Mouse (Mus musculus): ENCODE measurements around the gene Sectm1b. TPM values are rescaled to one million over a fixed set of nuclear protein-coding genes. Genes with fewer than 3 reads are reported as not detected.
"Not testable (repeated sequence)": the region's sequence is repeated elsewhere in the genome, so short reads cannot be mapped to it uniquely, and the experiment has no call there.

The Sectm1b gene
- 0.37 TPM in 1 of 2 replicates, not detected in the other for polyA plus RNA-seq (2015; fragmentation: Nextera tagmentation; extraction: Ambion mirVana)

DNA sequence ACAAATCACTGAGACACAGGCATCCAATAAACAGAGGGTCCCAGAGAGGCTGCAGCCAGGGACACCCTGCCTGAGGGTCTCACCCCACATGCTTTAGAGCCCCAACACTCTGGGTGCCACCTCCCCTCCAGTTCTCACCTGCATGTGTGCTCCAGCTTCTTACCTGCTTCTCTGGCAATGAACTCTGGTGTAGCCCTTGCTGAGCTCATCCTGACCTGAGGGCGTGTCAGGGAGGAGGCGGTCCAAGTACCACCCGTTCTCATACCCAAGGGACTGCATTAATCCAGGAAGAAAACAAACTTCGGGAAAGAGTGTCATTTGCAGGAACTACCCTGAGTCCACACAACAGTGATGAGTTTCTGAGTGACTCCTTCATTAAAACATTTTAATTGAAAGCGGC is at the start of gene Sectm1b:
Gene Sectm1b (minus strand): TSS at position 191 of the 400 bp plus-strand sequence.
- no peak within 1 kb of the TSS for H3K27ac ChIP-seq (ENCODE audit: low read length)
- peaks cover 8% of the 10 kb centered on the region for H3K4me1 ChIP-seq (ENCODE audit: control insufficient read depth, insufficient read depth, low read length)
- no peaks in the 10 kb centered on the region for H3K9me3 ChIP-seq (replicated peaks; ENCODE audit: control insufficient read depth, low read length)
- WGBS, result 70% methylated on average over 5 of the region's 5 CpGs
- H3K36me3 ChIP-seq (ENCODE audit: control insufficient read depth, insufficient read depth), result no peaks in the 10 kb centered on the region
- no peak within 1 kb of the TSS for H3K4me2 ChIP-seq (ENCODE audit: low read depth, low read length)
- ATAC-seq (replicated peaks; ENCODE audit: extremely low read depth, insufficient read depth, low FRiP score), result no peak
- no peaks in the 10 kb centered on the region; the same call in 1 of the 2 replicates for H3K27me3 ChIP-seq (ENCODE audit: control insufficient read depth, insufficient read depth, low read length)
- no peak within 1 kb of the TSS for H3K9ac ChIP-seq (ENCODE audit: low read length)
- no peak within 1 kb of the TSS for H3K4me3 ChIP-seq (ENCODE audit: low read length)

- Histone ChIP-seq H3K27ac (ENCODE audit: low read length) (no peak overlapping the region), H3K9ac (ENCODE audit: low read length) (no peak overlapping the region), H3K27me3 (ENCODE audit: control insufficient read depth, insufficient read depth, low read length) (no peaks in the 10 kb centered on the region), H3K4me1 (ENCODE audit: control insufficient read depth, insufficient read depth, low read length) (peaks cover 28% of the 10 kb centered on the region), H3K9me3 (replicated peaks; ENCODE audit: control insufficient read depth, low read length) (no peaks in the 10 kb centered on the region), H3K4me2 (ENCODE audit: low read depth, low read length) (no peak overlapping the region), H3K36me3 (ENCODE audit: control insufficient read depth, insufficient read depth) (no peaks in the 10 kb centered on the region), H3K4me3 (ENCODE audit: low read length) (no peak overlapping the region)
- WGBS, result 81% methylated on average over 5 of the region's 5 CpGs
- no peak for ATAC-seq (replicated peaks; ENCODE audit: extremely low read depth, insufficient read depth, low FRiP score)
These were observed 48.9 kb upstream of the Sectm1b start for GRCm38 (mm10) chr11:121112091-121112775.

DNA sequence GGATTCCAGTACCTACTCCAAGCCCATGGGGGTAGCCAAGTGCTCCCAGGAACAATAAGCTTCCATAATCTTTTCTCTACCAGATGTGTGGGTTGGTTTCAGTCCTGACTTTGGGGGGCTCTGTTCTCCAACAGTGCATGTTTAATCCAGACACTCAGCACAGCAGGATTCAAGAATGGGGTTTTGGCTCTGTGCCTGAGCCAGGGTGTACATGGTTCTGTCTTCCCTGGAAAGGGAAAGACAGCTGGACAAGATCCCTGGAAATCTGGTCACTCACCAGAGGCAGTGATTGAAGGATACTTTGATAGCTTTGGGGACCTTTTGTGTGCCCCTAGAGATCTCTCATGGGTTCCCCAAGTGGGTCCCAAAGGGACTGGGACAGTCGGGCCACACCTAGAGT is 48.2 kb upstream of the Sectm1b start:
- Histone ChIP-seq H3K4me2 (ENCODE audit: low read depth, low read length) (no peak overlapping the region), H3K27ac (ENCODE audit: low read length) (no peak overlapping the region), H3K4me1 (ENCODE audit: control insufficient read depth, insufficient read depth, low read length) (peaks cover 28% of the 10 kb centered on the region), H3K9me3 (replicated peaks; ENCODE audit: control insufficient read depth, low read length) (no peaks in the 10 kb centered on the region), H3K4me3 (ENCODE audit: low read length) (no peak overlapping the region), H3K9ac (ENCODE audit: low read length) (no peak overlapping the region), H3K36me3 (ENCODE audit: control insufficient read depth, insufficient read depth) (no peaks in the 10 kb centered on the region), H3K27me3 (ENCODE audit: control insufficient read depth, insufficient read depth, low read length) (no peaks in the 10 kb centered on the region)
- no peak for ATAC-seq (replicated peaks; ENCODE audit: extremely low read depth, insufficient read depth, low FRiP score)
- 70% methylated on average over 1 of the region's 1 CpGs for WGBS

- Histone ChIP-seq H3K27me3 (ENCODE audit: control insufficient read depth, insufficient read depth, low read length) (no peaks in the 10 kb centered on the region), H3K36me3 (ENCODE audit: control insufficient read depth, insufficient read depth) (no peaks in the 10 kb centered on the region), H3K4me1 (ENCODE audit: control insufficient read depth, insufficient read depth, low read length) (peaks cover 28% of the 10 kb centered on the region), H3K4me3 (ENCODE audit: low read length) (no peak overlapping the region), H3K9me3 (replicated peaks; ENCODE audit: control insufficient read depth, low read length) (no peaks in the 10 kb centered on the region), H3K27ac (ENCODE audit: low read length) (no peak overlapping the region), H3K9ac (ENCODE audit: low read length) (no peak overlapping the region), H3K4me2 (ENCODE audit: low read depth, low read length) (no peak overlapping the region)
- ATAC-seq (replicated peaks; ENCODE audit: extremely low read depth, insufficient read depth, low FRiP score), result no peak
- 67% methylated on average over 3 of the region's 3 CpGs for WGBS
These were observed 47.7 kb upstream of the Sectm1b start for GRCm38 (mm10) chr11:121111051-121111450.

- Histone ChIP-seq H3K4me1 (ENCODE audit: control insufficient read depth, insufficient read depth, low read length) (peaks cover 28% of the 10 kb centered on the region), H3K27me3 (ENCODE audit: control insufficient read depth, insufficient read depth, low read length) (no peaks in the 10 kb centered on the region), H3K9ac (ENCODE audit: low read length) (no peak overlapping the region), H3K9me3 (replicated peaks; ENCODE audit: control insufficient read depth, low read length) (no peaks in the 10 kb centered on the region), H3K4me3 (ENCODE audit: low read length) (no peak overlapping the region), H3K36me3 (ENCODE audit: control insufficient read depth, insufficient read depth) (no peaks in the 10 kb centered on the region), H3K4me2 (ENCODE audit: low read depth, low read length) (no peak overlapping the region), H3K27ac (ENCODE audit: low read length) (no peak overlapping the region)
- WGBS, result 2% methylated on average over 2 of the region's 2 CpGs
- peak; percentile 91 for ATAC-seq (replicated peaks; ENCODE audit: extremely low read depth, insufficient read depth, low FRiP score)
These were observed 46.6 kb upstream of the Sectm1b start for GRCm38 (mm10) chr11:121109986-121110385.

DNA sequence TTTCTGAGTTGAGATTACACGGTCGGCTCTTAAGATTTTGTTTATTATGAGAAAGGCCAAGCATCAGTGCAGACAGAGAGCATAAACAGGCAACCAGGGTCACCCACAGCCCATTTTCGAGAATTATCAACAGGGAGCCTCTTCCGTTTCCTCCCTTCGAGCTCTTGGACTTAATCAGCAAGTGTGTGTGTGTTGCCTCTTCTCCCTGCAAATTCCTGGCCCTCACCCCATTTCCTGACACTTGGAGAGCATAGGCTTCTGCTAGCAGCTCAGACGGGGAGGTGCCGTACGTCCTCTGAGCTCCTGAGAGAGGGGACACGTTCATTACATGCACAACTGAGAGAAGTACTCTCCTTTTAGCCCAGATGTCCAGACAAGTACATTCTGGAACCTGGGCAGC is 44.7 kb upstream of the Sectm1b start:
- H3K4me3 ChIP-seq (ENCODE audit: low read length), result no peak overlapping the region
- no peaks in the 10 kb centered on the region for H3K27me3 ChIP-seq (ENCODE audit: control insufficient read depth, insufficient read depth, low read length)
- no peak overlapping the region for H3K9ac ChIP-seq (ENCODE audit: low read length)
- no peaks in the 10 kb centered on the region for H3K9me3 ChIP-seq (replicated peaks; ENCODE audit: control insufficient read depth, low read length)
- 19% methylated on average over 9 of the region's 9 CpGs for WGBS
- peak overlapping the region; percentile 34; the same call in 1 of the 2 replicates for H3K27ac ChIP-seq (ENCODE audit: low read length)
- ATAC-seq (replicated peaks; ENCODE audit: extremely low read depth, insufficient read depth, low FRiP score), result 0 out of 2 replicates have a peak, but pooled peaks have one; percentile 35
- peaks cover 28% of the 10 kb centered on the region for H3K4me1 ChIP-seq (ENCODE audit: control insufficient read depth, insufficient read depth, low read length)
- H3K36me3 ChIP-seq (ENCODE audit: control insufficient read depth, insufficient read depth), result no peaks in the 10 kb centered on the region
- H3K4me2 ChIP-seq (ENCODE audit: low read depth, low read length), result no peak overlapping the region

- H3K9me3 ChIP-seq (replicated peaks; ENCODE audit: control insufficient read depth, low read length); H3K4me2 ChIP-seq (ENCODE audit: low read depth, low read length); H3K4me3 ChIP-seq (ENCODE audit: low read length); ATAC-seq (replicated peaks; ENCODE audit: extremely low read depth, insufficient read depth, low FRiP score); H3K27ac ChIP-seq (ENCODE audit: low read length); H3K27me3 ChIP-seq (ENCODE audit: control insufficient read depth, insufficient read depth, low read length); H3K9ac ChIP-seq (ENCODE audit: low read length); H3K36me3 ChIP-seq (ENCODE audit: control insufficient read depth, insufficient read depth): not testable (repeated sequence)
- WGBS, result 73% methylated on average over 1 of the region's 1 CpGs
- peaks cover 28% of the 10 kb centered on the region for H3K4me1 ChIP-seq (ENCODE audit: control insufficient read depth, insufficient read depth, low read length)
These were observed 43.9 kb upstream of the Sectm1b start for GRCm38 (mm10) chr11:121107242-121107641.

DNA sequence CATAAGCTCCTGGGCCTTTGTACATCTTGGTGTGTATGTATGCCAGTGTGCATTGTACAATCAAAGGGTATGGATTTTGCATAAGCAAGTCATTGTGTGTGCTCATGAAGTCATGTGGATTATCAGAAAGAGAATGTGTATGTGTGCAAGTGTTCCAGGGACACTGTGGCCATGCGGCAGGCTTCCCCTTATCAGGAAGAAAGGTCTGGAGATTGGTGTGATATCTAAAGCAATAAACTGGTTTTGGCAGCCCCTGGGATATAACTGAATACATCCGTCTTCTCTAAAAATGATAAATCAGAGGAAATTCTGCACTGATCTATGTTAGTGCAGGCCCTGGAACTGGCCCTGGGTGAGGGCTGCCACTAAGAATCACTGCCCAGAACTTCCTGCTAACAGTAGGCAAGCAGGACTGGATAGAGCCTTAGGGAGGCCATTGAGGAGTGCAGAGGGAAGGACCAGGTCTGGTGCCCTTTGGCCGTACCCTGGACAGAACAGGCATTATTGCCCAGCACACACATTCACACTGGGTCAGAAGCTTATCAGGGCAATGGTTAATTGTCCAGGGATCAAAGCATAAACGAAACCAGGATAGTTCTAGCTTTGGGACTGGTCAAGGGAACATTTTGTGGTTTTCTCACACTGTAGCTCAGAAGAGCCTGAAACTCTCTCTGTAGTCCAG is 37.9 kb upstream of the Sectm1b start:
- H3K4me1 ChIP-seq (ENCODE audit: control insufficient read depth, insufficient read depth, low read length), result peaks cover 6% of the 10 kb centered on the region; the same call in 1 of the 2 replicates
- H3K4me2 ChIP-seq (ENCODE audit: low read depth, low read length), result no peak overlapping the region
- H3K27me3 ChIP-seq (ENCODE audit: control insufficient read depth, insufficient read depth, low read length), result no peaks in the 10 kb centered on the region
- no peak overlapping the region for H3K27ac ChIP-seq (ENCODE audit: low read length)
- H3K4me3 ChIP-seq (ENCODE audit: low read length), result no peak overlapping the region
- H3K9ac ChIP-seq (ENCODE audit: low read length), result no peak overlapping the region
- no peaks in the 10 kb centered on the region for H3K36me3 ChIP-seq (ENCODE audit: control insufficient read depth, insufficient read depth)
- WGBS, result 73% methylated on average over 4 of the region's 4 CpGs
- no peak for ATAC-seq (replicated peaks; ENCODE audit: extremely low read depth, insufficient read depth, low FRiP score)
- H3K9me3 ChIP-seq (replicated peaks; ENCODE audit: control insufficient read depth, low read length), result no peaks in the 10 kb centered on the region

- Histone ChIP-seq H3K9ac (ENCODE audit: low read length) (no peak overlapping the region), H3K4me2 (ENCODE audit: low read depth, low read length) (no peak overlapping the region), H3K36me3 (ENCODE audit: control insufficient read depth, insufficient read depth) (no peaks in the 10 kb centered on the region), H3K4me1 (ENCODE audit: control insufficient read depth, insufficient read depth, low read length) (peaks cover 6% of the 10 kb centered on the region; the same call in 1 of the 2 replicates), H3K27me3 (ENCODE audit: control insufficient read depth, insufficient read depth, low read length) (no peaks in the 10 kb centered on the region), H3K9me3 (replicated peaks; ENCODE audit: control insufficient read depth, low read length) (no peaks in the 10 kb centered on the region), H3K4me3 (ENCODE audit: low read length) (no peak overlapping the region), H3K27ac (ENCODE audit: low read length) (no peak overlapping the region)
- 49% methylated on average over 7 of the region's 7 CpGs for WGBS
- ATAC-seq (replicated peaks; ENCODE audit: extremely low read depth, insufficient read depth, low FRiP score), result no peak
These were observed 37.3 kb upstream of the Sectm1b start for GRCm38 (mm10) chr11:121100692-121101091.
